Mouse (Mus musculus) erythroblast, embryonic 14.5 days (primary cell): ENCODE data around the gene Inpp4a. TPM values are rescaled to one million over a fixed set of nuclear protein-coding genes. Genes with fewer than 3 reads are reported as not detected.

Experiments used
- H3K27me3 ChIP-seq: 2 replicates; pipeline ENCODE4 v1.6.1; 2012; ENCODE audit warnings: inconsistent platforms; ENCODE audit not compliant: control insufficient read depth
- H3K36me3 ChIP-seq: 2 replicates; pipeline ENCODE4 v1.6.1; 2012; ENCODE audit warnings: mild to moderate bottlenecking, inconsistent platforms; ENCODE audit not compliant: control insufficient read depth
- H3K4me1 ChIP-seq: 2 replicates; pipeline ENCODE4 v1.6.1; 2012; ENCODE audit warnings: inconsistent platforms; ENCODE audit not compliant: control insufficient read depth
- H3K4me3 ChIP-seq: replicated peaks from 2 replicates; pipeline ENCODE3; 2012; ENCODE audit warnings: moderate library complexity, mild to moderate bottlenecking, inconsistent platforms
- H3K9me3 ChIP-seq: 2 replicates; pipeline ENCODE4 v1.6.1; 2012; ENCODE audit warnings: low read length, inconsistent platforms, mixed read lengths; ENCODE audit not compliant: control insufficient read depth
- GATA1 ChIP-seq: IDR thresholded peaks from 2 replicates; pipeline ENCODE4 v1.6.1; 2012; ENCODE audit warnings: low read length, inconsistent platforms, mixed read lengths
- TAL1 ChIP-seq: IDR thresholded peaks from 3 replicates; pipeline ENCODE4 v1.6.1; 2012; ENCODE audit warnings: low read length, inconsistent platforms, mixed read lengths
- polyA plus RNA-seq: library from polyadenylated mRNA; stranded (reverse); fragments of >175 nt; gene quantifications from 2 replicates; pipeline ENCODE4 v1.2.3, GENCODE M21; 2012

The Inpp4a gene
- polyA plus RNA-seq, 1 experiment, result 0.02 TPM

DNA sequence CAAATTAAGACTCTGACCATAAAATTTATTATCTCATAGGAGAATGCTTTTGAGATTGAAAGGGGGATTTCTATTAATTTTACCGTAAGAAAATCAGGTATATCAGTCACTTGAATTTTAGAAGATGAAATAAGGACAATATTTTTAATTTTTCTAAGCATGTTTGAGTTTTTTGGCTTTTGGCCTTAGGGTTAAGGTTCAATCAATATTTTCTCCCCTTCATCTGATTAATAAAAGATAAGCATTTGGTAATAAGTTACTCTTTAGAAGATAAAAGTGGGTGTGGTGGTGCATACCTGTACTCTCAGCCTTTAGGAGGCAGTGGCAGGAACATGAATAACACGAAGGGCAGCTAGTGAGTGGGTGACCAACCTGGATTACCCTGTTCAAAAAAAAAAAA lies 761 bp upstream of the Inpp4a start:
- Histone ChIP-seq H3K4me3 (no peak overlapping the region), H3K27me3 (peaks cover 26% of the 10 kb centered on the region), H3K4me1 (peaks cover 13% of the 10 kb centered on the region), H3K36me3 (no peaks in the 10 kb centered on the region), H3K9me3 (no peaks in the 10 kb centered on the region; the same call in 1 of the 2 replicates)
- no peak for TF ChIP-seq GATA1
- TF ChIP-seq TAL1, result no peak

GRCm38 (mm10) chr1:37300650-37301049 lies 985 bp downstream of the Inpp4a start:
- H3K4me3 ChIP-seq, result peak overlapping the region; percentile 72
- H3K36me3 ChIP-seq, result no peaks in the 10 kb centered on the region
- H3K4me1 ChIP-seq, result peaks cover 13% of the 10 kb centered on the region
- no peaks in the 10 kb centered on the region; the same call in 1 of the 2 replicates for H3K9me3 ChIP-seq
- H3K27me3 ChIP-seq, result peaks cover 26% of the 10 kb centered on the region
- TF ChIP-seq TAL1 (no peak), GATA1 (no peak)

DNA sequence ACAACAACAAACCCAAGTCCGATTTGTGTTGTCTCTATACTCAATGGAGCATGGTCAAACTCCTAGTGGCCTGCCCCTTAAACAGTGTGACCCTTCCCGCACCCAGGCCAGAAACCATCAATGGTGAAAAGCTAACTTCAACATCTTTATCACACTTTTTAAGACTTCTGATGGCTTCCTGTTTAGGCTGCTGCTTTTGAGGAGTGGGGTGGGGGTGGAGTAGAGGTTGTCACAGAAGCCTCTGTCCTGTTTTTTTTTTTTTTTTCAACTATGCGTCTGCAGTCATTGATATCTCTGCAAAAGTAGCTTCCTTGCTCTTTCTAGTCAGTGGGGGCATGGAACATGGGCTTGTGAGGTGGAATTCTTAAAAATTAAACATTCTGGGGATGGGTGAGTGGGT lies 3.1 kb downstream of the Inpp4a start:
- Histone ChIP-seq H3K27me3 (peaks cover 26% of the 10 kb centered on the region), H3K4me1 (peaks cover 13% of the 10 kb centered on the region), H3K9me3 (no peaks in the 10 kb centered on the region; the same call in 1 of the 2 replicates), H3K36me3 (no peaks in the 10 kb centered on the region), H3K4me3 (no peak overlapping the region)
- TF ChIP-seq GATA1, result no peak
- TF ChIP-seq TAL1, result no peak

- Histone ChIP-seq H3K4me3 (no peak overlapping the region), H3K9me3 (no peaks in the 10 kb centered on the region), H3K36me3 (no peaks in the 10 kb centered on the region), H3K27me3 (peaks cover 15% of the 10 kb centered on the region), H3K4me1 (no peaks in the 10 kb centered on the region; the same call in 1 of the 2 replicates)
- TF ChIP-seq TAL1 (no peak), GATA1 (no peak)
Observed at GRCm38 (mm10) chr1:37305691-37306287, 6.1 kb downstream of the Inpp4a start.

- Histone ChIP-seq H3K27me3 (no peaks in the 10 kb centered on the region), H3K36me3 (no peaks in the 10 kb centered on the region), H3K4me1 (no peaks in the 10 kb centered on the region; the same call in 1 of the 2 replicates), H3K9me3 (no peaks in the 10 kb centered on the region), H3K4me3 (no peak overlapping the region)
- TF ChIP-seq TAL1 (no peak), GATA1 (no peak)
Observed at GRCm38 (mm10) chr1:37307586-37307985, 7.9 kb downstream of the Inpp4a start.

- H3K27me3 ChIP-seq, result no peaks in the 10 kb centered on the region
- H3K9me3 ChIP-seq, result no peaks in the 10 kb centered on the region
- H3K36me3 ChIP-seq, result no peaks in the 10 kb centered on the region
- H3K4me3 ChIP-seq, result no peak overlapping the region
- TF ChIP-seq GATA1 (no peak), TAL1 (no peak)
- no peaks in the 10 kb centered on the region; the same call in 1 of the 2 replicates for H3K4me1 ChIP-seq
Observed at GRCm38 (mm10) chr1:37308021-37308742, 8.5 kb downstream of the Inpp4a start.

- Histone ChIP-seq H3K9me3 (no peaks in the 10 kb centered on the region), H3K4me3 (no peak overlapping the region), H3K27me3 (no peaks in the 10 kb centered on the region), H3K4me1 (no peaks in the 10 kb centered on the region; the same call in 1 of the 2 replicates), H3K36me3 (no peaks in the 10 kb centered on the region)
- TF ChIP-seq TAL1 (no peak), GATA1 (no peak)
Observed at GRCm38 (mm10) chr1:37308743-37309100, 9.1 kb downstream of the Inpp4a start.

DNA sequence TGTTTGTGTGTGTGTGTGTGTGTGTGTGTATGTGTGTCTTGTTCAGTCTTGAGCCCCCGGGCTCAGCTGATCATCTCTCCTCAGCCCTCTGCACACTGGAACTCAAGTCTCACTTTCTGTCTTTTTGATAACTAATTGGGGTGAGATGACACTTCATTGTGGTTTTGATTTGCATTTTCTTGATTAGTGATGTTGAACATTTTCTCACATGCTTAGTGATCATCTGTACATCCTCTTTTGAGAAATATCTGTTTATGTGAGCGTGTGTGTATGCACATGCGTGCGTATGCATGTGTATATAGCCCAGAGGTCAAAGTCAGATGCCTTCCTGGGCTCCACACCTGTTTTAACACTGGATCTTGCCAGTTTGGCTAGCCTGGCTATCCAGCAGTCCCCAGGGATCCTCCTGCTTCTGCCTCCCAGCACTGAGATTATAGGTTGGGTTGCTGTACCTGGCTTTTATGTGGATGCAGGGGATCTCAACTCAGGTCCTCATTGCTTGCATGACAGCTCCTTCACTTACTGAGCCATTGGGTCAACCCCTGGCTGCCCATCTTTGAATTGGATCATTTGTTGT lies 10.4 kb downstream of the Inpp4a start:
- Histone ChIP-seq H3K9me3 (no peaks in the 10 kb centered on the region), H3K27me3 (no peaks in the 10 kb centered on the region), H3K4me1 (no peaks in the 10 kb centered on the region; the same call in 1 of the 2 replicates), H3K36me3 (no peaks in the 10 kb centered on the region), H3K4me3 (no peak overlapping the region)
- no peak for TF ChIP-seq TAL1
- TF ChIP-seq GATA1, result no peak

- no peak for TF ChIP-seq TAL1
- TF ChIP-seq GATA1, result no peak
- no peak overlapping the region for H3K4me3 ChIP-seq
- H3K9me3 ChIP-seq, result no peaks in the 10 kb centered on the region
- no peaks in the 10 kb centered on the region for H3K4me1 ChIP-seq
- no peaks in the 10 kb centered on the region for H3K36me3 ChIP-seq
- H3K27me3 ChIP-seq, result no peaks in the 10 kb centered on the region
Observed at GRCm38 (mm10) chr1:37314338-37314737, 14.7 kb downstream of the Inpp4a start.
